Mouse (Mus musculus) spleen, embryonic (tissue): ENCODE data around the gene Rcan3.

Experiments used
- CTCF ChIA-PET: fragments of 350-600 bp; sonication (Branson Sonifier 250); formaldehyde crosslinking; loops from one replicate; lab custom pipeline; 2022; lab: Charles Lee

The Rcan3 gene

GRCm38 (mm10) chr4:135416367-135416766 is 17.3 kb downstream of the Rcan3 start:
- CTCF ChIA-PET = interaction anchor here (0.6 to 0.7 kb wide), 3 partner anchors 10 to 1259 kb away, joined by 3 to 8 read pairs (median 5); no protein-coding TSS in a partner anchor

- CTCF ChIA-PET = no interaction called here
Observed at GRCm38 (mm10) chr4:135413491-135413890, 20.2 kb downstream of the Rcan3 start.

DNA sequence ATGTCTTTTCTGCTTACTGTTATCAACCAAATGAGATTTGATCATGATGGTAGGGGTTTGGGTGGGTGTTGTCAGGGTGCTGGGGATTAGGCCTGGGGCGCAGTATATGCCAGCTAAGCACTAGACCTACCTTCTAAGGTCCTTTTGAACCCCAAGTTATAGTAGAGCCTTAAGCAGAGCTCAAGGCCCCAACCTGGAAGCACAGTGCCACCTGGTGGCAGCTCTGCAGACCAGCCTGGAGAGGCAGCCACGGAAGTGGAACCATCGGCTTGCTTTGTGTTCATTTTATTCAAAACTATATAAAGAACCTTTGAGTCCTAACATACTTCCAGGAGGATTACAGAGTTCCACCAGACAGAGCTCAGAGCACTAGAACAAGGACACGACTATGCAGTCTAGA is 22.0 kb downstream of the Rcan3 start:
- CTCF ChIA-PET = interaction anchor here (1.0 to 1.5 kb wide), 2 partner anchors 29 to 30 kb away, joined by 3 to 4 read pairs; no protein-coding TSS in a partner anchor

DNA sequence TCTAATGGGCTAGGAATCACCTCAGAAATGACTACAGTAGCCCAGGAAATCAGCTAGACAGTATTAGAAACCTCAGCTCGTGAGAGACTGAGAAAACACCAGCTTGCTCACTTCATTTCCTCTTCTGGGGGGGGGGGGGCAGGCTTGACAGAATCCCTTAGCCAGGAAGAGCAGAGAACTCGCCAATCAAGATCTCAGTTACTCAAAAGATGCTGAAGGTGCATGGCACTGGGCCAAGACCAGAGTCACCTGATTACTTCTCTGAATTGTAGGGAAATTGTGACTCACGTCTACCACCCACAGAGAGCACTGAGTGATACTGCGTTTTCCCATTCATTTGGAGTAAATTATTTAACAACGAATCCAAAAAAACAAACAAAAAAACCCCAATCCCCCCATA is 27.5 kb downstream of the Rcan3 start:
- CTCF ChIA-PET = interaction anchor here (0.6 to 0.8 kb wide), 2 partner anchors 10 to 24 kb away, joined by 3 to 4 read pairs; no protein-coding TSS in a partner anchor

DNA sequence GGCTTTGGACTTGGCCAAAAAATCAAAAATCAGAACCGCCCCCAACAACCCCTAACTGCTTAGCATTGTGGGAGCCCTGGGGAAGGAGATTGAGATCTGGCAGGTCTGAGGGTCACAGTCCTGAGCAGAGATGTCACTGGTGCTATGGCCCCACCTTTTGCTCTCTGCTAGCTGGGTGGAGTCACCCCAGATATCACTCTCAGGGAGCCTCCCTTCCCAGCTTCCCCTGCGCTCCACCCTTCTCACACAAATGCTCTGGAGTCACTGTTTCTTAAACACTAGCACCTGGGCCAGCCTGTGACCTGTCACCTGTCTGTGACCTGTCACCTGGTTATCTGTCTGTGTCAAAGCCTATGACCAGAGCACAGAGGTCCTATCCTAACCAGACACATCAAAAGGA is 28.7 kb downstream of the Rcan3 start:
- CTCF ChIA-PET = no interaction called here

- CTCF ChIA-PET = interaction anchor here (0.6 kb wide), 1 partner anchor 1092 kb away, joined by 7 read pairs; no protein-coding TSS in a partner anchor
Observed at GRCm38 (mm10) chr4:135404048-135404447, 29.6 kb downstream of the Rcan3 start.

DNA sequence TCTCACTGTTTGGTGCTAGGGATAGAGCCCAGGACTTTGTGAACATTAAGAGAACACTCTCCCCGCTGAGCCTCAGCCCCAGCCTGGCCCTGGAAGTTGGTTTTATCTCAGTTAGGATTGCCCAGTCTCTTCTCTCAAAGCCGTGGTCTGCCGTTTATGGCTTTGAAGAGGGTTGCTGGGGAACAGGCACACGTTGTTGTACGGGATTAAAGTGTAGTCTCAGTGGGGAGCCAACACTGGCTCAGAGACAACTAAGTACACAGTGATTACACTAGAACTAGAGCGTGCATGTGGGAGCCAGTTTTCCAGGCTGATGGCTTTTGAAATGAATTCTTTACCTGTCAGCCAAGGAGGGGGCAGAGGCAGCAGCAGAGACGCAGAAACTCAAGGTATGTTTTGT is 31.8 kb downstream of the Rcan3 start:
- CTCF ChIA-PET = no interaction called here

DNA sequence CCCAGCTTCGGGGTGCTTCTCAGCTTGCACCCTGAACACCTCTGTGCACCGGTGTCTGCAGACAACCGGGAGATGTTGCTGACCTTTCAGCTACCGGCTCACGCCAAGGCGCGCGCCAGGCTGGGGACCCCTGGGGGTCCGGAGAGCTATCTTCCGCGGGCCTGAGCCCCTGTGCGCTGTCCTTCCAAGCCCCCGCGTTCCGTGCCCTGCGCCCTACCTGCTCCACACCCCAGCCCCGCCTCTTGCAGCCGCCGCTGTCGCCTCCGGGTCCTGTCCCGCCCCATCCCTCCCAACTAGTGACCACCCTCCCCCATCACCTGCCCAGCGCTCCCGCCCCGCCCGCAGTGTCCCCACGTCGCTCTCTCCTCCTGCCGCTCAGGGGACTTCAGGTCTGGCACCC is 35.7 kb downstream of the Rcan3 start, which contains the start of gene Ncmap:
Ncmap (minus strand) TSS at position 237 of the 400 bp plus-strand sequence.
- CTCF ChIA-PET = interaction anchor here (0.5 to 0.7 kb wide), 2 partner anchors 16 to 135 kb away, joined by 3 read pairs; no protein-coding TSS in a partner anchor

DNA sequence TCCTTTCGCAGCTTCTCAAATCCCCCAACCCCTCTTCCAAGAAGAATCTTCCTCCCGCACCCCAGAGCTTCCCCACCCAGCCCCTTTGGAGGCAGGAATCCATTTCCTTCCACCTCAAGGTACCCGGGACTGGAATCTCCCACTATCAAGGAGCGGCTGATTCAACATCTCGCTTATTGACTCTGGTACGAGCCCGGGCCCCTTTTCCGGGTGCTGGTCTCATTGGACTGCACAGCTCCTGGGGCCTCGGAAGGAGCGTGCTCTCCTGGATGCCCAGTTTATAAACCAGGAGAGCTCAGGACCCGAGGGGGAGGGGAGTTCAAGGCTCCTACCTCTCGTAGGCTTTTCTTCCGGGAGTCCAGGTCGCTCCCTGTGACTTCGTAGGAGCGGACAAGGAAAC is 36.1 kb downstream of the Rcan3 start:
- CTCF ChIA-PET = interaction anchor here (0.5 kb wide), 1 partner anchor 134 kb away, joined by 3 read pairs; no protein-coding TSS in a partner anchor

DNA sequence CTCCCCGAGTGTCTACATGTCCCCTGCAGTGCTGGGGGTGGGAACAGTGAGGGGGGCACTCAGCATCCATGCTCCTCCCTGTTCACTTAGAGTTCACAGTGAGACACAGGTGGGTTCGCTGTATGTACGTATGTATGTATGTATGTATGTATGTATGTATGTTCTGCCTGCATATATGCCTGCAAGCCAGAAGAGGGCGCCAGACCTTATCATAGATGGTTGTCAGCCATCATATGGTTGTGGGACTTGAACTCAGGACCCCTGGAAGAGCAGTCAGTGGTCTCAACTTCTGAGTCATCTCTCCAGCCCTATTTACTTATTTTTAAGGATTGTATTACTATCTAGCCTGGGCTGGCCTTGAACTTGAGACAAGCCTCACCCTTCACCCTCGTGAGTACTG is 37.4 kb downstream of the Rcan3 start:
- CTCF ChIA-PET = interaction anchor here (0.5 kb wide), 1 partner anchor 10 kb away, joined by 3 read pairs; no protein-coding TSS in a partner anchor

- CTCF ChIA-PET = no interaction called here
Observed at GRCm38 (mm10) chr4:135395375-135395774, 38.3 kb downstream of the Rcan3 start.

- CTCF ChIA-PET = no interaction called here
Observed at GRCm38 (mm10) chr4:135394666-135395065, 39.0 kb downstream of the Rcan3 start.

DNA sequence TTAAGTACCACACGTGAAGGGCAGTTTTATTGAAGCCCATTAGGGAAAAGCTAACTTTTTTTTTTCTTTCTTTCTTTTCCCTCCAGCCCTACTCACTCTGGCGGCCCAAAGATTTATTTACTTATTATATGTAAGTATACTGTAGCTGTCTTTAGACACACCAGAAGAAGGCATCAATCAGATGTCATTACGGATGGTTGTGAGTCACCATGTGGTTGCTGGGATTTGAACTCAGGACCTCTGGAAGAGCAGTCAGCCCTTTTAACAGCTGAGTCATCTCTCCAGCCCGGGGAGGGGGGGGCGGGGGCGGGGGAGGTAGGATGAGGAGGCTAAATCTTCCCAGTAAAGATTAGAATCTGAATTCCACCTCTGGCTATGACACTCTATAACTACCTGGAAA is 40.3 kb downstream of the Rcan3 start:
- CTCF ChIA-PET = interaction anchor here (0.8 kb wide), 1 partner anchor 21 kb away, joined by 5 read pairs; no protein-coding TSS in a partner anchor

DNA sequence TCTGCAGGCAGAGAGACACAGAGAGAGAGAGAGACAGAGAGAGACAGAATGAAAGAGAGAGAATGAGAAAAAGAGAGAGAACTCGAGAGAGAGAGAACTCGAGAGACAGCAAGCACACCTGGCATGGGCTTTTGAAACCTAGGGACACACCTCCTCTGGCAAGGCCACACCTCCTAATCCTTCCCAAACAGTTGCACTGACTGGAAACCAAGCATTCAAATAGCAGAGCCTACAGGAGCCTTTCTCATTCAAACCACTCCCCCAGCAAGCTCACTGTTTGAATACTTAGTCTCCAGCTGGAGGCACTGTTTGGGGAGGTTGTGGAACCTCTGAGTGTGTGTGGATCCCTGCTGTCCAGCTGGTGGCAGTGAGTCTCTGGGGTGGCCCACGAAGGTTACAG is 40.9 kb downstream of the Rcan3 start:
- CTCF ChIA-PET = no interaction called here

DNA sequence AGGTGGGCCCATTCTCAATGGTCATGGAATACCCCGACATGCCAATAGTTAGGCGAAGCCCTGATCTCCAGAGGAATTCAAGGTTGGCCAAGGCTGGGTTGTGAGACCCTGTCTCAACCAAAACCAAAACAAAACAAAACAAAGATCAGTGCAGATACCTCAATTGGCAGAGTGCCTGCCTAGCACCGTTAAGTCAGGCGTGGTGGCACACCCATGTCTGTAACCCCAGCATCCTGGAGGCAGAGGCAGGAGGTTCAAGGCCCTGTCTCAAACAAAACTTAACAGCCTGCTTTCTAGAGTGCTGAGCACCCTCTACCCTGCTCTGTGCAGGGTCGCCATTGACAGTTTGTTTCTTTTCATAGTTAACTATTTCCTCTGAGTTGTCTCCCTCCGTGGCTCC is 42.6 kb downstream of the Rcan3 start:
- CTCF ChIA-PET = no interaction called here

GRCm38 (mm10) chr4:135385614-135386013 is 48.0 kb downstream of the Rcan3 start:
- CTCF ChIA-PET = no interaction called here

DNA sequence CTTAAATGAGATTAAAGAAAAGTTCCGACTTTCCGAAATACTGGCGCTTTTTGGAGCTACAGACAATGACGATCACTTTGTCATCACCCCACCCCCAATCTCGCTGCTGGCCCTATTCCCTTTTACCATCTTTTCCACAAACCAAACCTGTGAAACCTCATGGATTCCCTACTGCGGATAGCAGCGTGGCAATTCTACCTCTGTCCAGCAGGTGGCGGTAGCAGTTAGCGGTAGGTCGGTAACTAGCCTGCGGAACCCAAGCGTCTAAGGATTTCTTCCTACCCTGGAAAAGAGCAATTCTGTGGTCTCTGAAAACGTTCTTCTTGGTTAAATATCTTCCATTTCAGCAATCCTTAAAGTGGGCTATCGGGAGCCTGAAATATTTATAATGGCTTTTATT is 51.3 kb downstream of the Rcan3 start:
- CTCF ChIA-PET = interaction anchor here (0.5 to 1.2 kb wide), 7 partner anchors 16 to 680 kb away, joined by 3 to 5 read pairs (median 4); partner anchors contain the start of gene Ncmap

DNA sequence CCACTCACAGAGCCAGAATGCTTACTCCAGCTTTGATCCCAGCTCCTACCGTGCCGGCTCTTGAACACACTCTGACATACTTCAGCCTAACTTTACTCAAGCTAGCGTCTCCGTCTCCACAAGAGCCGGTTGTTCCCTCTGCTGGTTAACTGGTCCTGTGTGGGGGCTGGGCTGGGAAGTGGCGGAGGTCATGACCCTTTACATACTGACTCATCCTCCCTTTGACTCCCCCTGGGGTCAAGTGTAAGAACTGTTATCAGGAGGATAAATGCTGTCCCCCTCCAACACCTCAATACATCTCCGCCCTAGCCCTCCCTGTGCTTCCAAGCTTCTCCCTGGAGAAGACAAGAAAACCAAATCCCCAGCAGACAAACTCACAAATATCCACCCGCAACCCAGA is 52.3 kb downstream of the Rcan3 start:
- CTCF ChIA-PET = interaction anchor here (1.2 kb wide), 1 partner anchor 30 kb away, joined by 3 read pairs; no protein-coding TSS in a partner anchor

GRCm38 (mm10) chr4:135377241-135377640 is 56.4 kb downstream of the Rcan3 start:
- CTCF ChIA-PET = no interaction called here

DNA sequence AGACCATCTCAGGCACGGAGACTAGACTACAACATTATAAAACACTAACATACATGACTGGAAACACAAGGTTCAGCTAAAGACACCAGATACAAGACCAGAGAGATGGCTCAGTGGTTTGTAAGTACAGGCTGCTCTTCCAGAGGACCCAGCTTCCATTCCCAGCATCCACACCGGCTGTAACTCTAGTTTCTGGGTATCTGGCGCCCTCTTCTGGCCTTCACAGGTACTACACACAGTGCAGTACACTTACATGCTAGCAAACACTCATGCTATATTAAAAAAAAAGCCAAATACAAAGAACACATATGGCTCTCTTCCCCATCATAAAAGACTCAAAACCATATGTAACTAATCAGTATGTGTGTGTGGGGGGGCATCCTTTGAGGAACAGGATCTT is 58.2 kb downstream of the Rcan3 start:
- CTCF ChIA-PET = no interaction called here

DNA sequence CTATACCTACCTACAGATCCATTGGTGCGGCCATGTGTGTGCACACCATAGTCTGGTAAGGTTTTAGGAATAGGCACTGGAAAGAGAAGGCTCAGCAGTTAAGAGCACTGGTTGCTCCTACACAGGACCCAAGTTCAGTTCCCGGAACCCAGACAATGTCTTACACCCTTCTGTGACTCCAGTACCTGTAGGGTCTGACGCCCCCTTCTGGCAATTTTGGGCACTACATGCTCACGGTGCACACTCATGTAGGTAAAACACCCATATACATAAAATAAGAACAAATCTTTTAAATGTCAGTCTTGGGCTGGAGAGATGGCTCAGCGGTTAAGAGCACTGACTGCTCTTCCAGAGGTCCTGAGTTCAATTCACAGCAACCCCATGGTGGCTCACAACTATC is 60.4 kb downstream of the Rcan3 start:
- CTCF ChIA-PET = no interaction called here

DNA sequence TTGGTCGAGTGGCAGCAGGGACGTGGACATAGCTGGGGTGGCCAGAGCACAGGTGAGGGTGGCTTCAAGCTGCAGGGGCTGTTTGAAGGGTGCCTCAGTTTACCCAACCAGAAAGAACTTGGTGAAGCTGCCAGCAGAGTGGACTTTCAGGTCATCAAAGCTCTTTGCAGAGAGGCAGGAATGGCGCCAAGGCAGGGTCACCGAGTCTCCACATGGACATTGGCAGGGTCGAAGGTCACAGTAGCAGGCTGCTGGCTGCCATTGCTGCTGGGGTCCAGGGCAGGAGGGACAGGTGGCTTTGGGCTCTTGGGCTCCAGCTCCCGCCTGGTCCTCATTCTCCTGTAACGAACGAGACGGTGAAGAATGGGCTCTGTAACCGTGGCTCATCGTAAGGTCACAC is 63.3 kb downstream of the Rcan3 start:
- CTCF ChIA-PET = no interaction called here

DNA sequence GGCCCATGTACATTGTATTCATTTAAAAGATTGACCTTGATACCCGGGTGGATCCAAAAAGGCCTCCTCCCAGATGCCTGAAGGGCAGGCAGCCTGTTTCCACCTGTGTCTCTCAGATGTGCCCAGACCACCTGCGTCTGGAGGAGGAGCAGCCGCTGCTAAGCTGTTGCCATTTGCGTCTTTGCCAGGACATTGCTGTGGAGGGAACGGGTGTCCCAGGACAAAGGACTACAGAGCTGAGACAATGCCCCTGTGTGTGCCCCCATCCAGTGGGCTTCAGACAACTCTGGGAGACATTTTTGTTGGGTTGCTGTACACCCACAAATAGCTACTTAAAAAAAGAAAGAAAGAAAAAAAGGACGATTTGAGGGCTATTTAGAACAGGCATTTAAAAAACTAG is 70.8 kb downstream of the Rcan3 start:
- CTCF ChIA-PET = no interaction called here
